Mouse (Mus musculus): ENCODE results near the gene Ston1. TPM values are rescaled to one million over a fixed set of nuclear protein-coding genes. Genes with fewer than 3 reads are reported as not detected.
A peak's percentile ranks its signal among the peaks of the same experiment; 100 is the strongest.

Ston1 gene
- polyA plus RNA-seq, 1 experiment, result 0.80 TPM

DNA sequence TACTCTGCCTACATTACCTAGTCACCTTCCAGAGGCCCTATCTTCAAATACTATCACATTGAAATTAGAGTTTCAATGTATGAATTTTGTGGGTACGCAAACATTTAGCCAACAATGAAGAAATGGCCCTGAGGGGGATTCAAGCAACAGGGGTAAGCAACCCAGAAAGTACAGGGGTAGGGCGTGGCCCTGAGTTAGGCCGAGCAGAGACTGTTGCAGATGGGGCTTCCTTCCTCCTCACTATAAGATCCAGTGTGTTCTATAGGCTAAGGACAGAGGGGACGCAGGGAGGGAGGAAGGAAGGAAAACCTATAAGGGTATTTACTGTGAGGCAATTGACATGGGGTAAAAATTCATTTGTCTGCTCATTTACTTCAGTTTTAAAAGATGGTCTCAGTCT, 26.9 kb downstream of the Ston1 start:
- H3K4me3 ChIP-seq (replicated peaks; ENCODE audit: control insufficient read depth, low read depth, low read length), result no peak overlapping the region
- 72% methylated on average over 4 of the region's 4 CpGs for WGBS
- no peak for TF ChIP-seq POLR2A (IDR thresholded peaks at IDR 0.05; ENCODE audit: borderline replicate concordance, control insufficient read depth, low read depth, low read length)
- no peak for TF ChIP-seq CTCF (IDR thresholded peaks at IDR 0.05; ENCODE audit: control insufficient read depth, insufficient read depth, low read length)
- H3K27ac ChIP-seq (ENCODE audit: control insufficient read depth, insufficient read depth, low read depth, low read length, poor library complexity), result no peak overlapping the region
- no peaks in the 10 kb centered on the region; the same call in none of the 2 replicates for H3K4me1 ChIP-seq (ENCODE audit: control insufficient read depth, insufficient read depth, low read length)

DNA sequence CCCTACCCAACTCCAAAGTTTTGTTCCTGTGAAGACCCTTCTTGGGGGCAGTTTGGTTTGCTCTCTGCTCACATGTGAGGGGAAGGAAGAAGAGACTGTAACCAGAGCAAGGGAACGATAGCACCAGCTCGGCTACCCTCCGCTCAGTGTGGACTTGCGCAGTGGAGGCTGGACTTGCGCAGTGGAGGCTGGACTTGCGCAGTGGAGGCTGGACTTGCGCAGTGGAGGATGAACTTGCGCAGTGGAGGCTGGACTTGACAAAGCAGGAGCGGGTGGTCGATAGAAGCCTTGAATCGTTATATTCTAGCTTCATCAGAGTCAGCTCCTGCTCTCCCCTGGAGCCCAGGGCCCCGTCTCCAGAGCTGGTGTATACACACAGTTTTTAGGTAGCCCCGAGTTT, 27.9 kb downstream of the Ston1 start:
- TF ChIP-seq CTCF (IDR thresholded peaks at IDR 0.05; ENCODE audit: control insufficient read depth, insufficient read depth, low read length), result no peak
- no peak for TF ChIP-seq POLR2A (IDR thresholded peaks at IDR 0.05; ENCODE audit: borderline replicate concordance, control insufficient read depth, low read depth, low read length)
- no peaks in the 10 kb centered on the region; the same call in none of the 2 replicates for H3K4me1 ChIP-seq (ENCODE audit: control insufficient read depth, insufficient read depth, low read length)
- H3K27ac ChIP-seq (ENCODE audit: control insufficient read depth, insufficient read depth, low read depth, low read length, poor library complexity), result no peak overlapping the region
- WGBS, result 90% methylated on average over 13 of the region's 13 CpGs
- H3K4me3 ChIP-seq (replicated peaks; ENCODE audit: control insufficient read depth, low read depth, low read length), result no peak overlapping the region

DNA sequence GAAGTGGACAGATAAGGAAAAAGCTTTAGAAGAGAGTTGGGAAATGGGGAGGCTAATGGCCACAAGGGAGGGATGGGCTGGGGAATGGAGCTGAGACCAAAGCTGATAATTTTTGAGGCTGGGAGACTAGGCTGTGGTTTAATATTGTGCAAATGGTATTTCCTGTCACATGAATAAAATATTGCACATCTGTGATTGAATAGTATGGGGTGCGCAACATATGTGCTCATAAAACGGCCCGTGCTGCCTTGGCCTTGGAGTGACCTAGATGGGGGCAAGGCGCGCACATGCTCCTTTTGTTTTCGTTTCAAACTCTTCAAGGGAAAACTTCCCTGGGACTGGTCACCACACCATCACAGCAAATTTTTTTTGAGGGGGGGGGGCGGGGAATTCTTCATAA, 28.4 kb downstream of the Ston1 start:
- Histone ChIP-seq H3K4me3 (replicated peaks; ENCODE audit: control insufficient read depth, low read depth, low read length) (no peak overlapping the region), H3K4me1 (ENCODE audit: control insufficient read depth, insufficient read depth, low read length) (no peaks in the 10 kb centered on the region; the same call in none of the 2 replicates), H3K27ac (ENCODE audit: control insufficient read depth, insufficient read depth, low read depth, low read length, poor library complexity) (0 out of 2 replicates have a peak overlapping the region, but pooled peaks have one; percentile 1)
- TF ChIP-seq POLR2A (IDR thresholded peaks at IDR 0.05; ENCODE audit: borderline replicate concordance, control insufficient read depth, low read depth, low read length), result no peak
- TF ChIP-seq CTCF (IDR thresholded peaks at IDR 0.05; ENCODE audit: control insufficient read depth, insufficient read depth, low read length), result no peak
- 66% methylated on average over 7 of the region's 7 CpGs for WGBS

DNA sequence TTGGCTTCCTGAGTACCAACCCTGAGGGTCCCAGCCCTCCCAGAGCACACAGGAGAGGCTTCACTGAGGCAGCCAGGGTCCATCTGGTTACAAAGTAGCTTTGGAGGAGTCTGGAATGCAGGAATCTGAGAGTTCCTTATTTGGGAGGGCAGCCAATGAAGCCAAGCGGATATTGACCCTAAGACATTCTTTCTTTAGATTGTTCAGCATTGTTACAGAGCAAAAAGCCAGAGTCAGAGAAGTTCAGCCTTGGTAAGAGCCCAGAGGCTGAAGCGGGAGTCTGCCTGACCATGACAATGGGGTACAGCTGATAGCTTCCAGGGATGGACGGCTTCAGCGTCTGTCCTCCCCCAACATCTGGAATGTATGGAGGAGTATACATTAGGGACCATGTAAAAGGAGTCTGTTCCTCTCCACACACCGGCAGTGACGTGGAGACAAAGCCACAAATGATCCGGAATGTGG, 28.9 kb downstream of the Ston1 start:
- H3K4me1 ChIP-seq (ENCODE audit: control insufficient read depth, insufficient read depth, low read length), result no peaks in the 10 kb centered on the region; the same call in none of the 2 replicates
- 78% methylated on average over 7 of the region's 7 CpGs for WGBS
- TF ChIP-seq CTCF (IDR thresholded peaks at IDR 0.05; ENCODE audit: control insufficient read depth, insufficient read depth, low read length) (no peak), POLR2A (IDR thresholded peaks at IDR 0.05; ENCODE audit: borderline replicate concordance, control insufficient read depth, low read depth, low read length) (no peak)
- no peak overlapping the region for H3K4me3 ChIP-seq (replicated peaks; ENCODE audit: control insufficient read depth, low read depth, low read length)
- H3K27ac ChIP-seq (ENCODE audit: control insufficient read depth, insufficient read depth, low read depth, low read length, poor library complexity), result 0 out of 2 replicates have a peak overlapping the region, but pooled peaks have one; percentile 1

DNA sequence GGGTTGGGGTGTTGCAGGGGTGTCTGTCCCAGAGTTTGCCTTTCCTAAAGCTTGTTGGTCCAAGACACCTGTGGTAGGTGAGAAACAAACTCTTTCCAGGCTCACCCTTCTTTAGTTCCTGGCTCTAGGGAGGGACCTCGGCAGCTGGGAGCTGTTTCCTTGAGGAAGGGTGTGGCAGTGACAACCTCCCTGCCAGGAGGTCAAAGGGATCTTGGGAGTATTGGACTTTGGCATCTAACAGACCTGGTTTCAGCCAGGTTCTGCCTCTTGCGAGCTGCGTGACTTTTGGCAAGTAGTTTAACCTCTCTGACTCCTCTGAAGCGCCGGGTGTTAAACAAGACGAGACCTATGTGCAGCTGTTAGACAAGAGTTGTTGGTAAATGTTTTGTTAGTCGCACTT, 29.7 kb downstream of the Ston1 start:
- Histone ChIP-seq H3K4me1 (ENCODE audit: control insufficient read depth, insufficient read depth, low read length) (no peaks in the 10 kb centered on the region; the same call in none of the 2 replicates), H3K4me3 (replicated peaks; ENCODE audit: control insufficient read depth, low read depth, low read length) (no peak overlapping the region), H3K27ac (ENCODE audit: control insufficient read depth, insufficient read depth, low read depth, low read length, poor library complexity) (no peak overlapping the region)
- WGBS, result 85% methylated on average over 7 of the region's 7 CpGs
- TF ChIP-seq POLR2A (IDR thresholded peaks at IDR 0.05; ENCODE audit: borderline replicate concordance, control insufficient read depth, low read depth, low read length) (no peak), CTCF (IDR thresholded peaks at IDR 0.05; ENCODE audit: control insufficient read depth, insufficient read depth, low read length) (no peak)

DNA sequence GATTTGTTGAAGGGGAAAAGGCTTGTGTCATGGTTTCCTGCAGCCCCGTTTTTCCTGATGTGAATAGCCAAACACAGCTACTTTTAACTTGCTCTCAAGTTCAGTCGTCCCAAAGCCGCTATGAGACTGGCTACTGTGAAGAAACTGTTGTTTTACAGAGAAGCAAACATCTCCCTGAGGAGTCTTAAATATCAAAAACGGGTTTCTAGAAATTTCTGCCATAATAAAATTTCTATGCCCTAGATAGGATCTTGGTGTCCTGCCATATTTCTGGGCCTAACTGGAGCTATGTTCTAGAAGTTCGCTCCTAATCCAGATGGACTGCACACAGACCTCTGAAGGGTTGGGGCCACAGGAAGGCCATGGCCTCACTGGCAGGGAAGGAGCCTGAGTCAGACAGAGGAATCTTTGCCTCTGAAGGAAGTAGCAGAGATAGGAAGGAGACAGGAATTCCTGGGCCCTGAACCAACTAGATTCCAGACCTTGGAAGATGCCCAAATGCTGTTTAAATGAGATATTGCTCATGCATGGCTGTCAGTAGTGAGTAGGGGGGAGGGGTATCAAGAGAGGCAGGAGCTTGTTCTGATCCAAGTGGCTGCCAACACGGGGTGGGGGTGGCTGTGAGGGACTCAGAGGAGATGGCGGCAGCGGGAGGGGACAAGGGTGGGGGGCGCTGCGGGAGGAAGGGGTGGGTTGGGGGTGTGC, 31.3 kb downstream of the Ston1 start:
- H3K4me1 ChIP-seq (ENCODE audit: control insufficient read depth, insufficient read depth, low read length), result no peaks in the 10 kb centered on the region; the same call in 1 of the 2 replicates
- no peak overlapping the region for H3K4me3 ChIP-seq (replicated peaks; ENCODE audit: control insufficient read depth, low read depth, low read length)
- TF ChIP-seq POLR2A (IDR thresholded peaks at IDR 0.05; ENCODE audit: borderline replicate concordance, control insufficient read depth, low read depth, low read length) (no peak), CTCF (IDR thresholded peaks at IDR 0.05; ENCODE audit: control insufficient read depth, insufficient read depth, low read length) (no peak)
- 65% methylated on average over 10 of the region's 10 CpGs for WGBS
- no peak overlapping the region for H3K27ac ChIP-seq (ENCODE audit: control insufficient read depth, insufficient read depth, low read depth, low read length, poor library complexity)

DNA sequence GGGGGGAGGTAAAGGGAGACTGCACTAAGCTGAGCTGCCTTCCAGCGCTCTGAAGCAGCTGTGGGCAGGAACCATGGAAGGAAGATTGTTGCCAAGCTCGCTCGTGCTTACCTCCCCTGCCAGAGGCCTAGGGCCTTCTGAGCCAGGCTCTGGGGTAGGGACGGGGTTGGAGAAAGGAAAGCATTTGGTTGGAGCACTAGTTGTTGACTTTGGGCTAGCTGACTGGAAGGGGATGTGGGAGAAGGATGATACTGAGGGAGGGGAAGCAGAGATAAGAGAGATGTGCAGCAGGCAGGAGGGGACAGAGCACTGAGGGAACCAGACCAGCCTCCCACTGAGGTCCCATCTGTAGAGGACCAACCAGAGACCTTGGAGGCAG, 31.9 kb downstream of the Ston1 start:
- TF ChIP-seq CTCF (IDR thresholded peaks at IDR 0.05; ENCODE audit: control insufficient read depth, insufficient read depth, low read length), result no peak
- no peak for TF ChIP-seq POLR2A (IDR thresholded peaks at IDR 0.05; ENCODE audit: borderline replicate concordance, control insufficient read depth, low read depth, low read length)
- WGBS, result 65% methylated on average over 4 of the region's 4 CpGs

DNA sequence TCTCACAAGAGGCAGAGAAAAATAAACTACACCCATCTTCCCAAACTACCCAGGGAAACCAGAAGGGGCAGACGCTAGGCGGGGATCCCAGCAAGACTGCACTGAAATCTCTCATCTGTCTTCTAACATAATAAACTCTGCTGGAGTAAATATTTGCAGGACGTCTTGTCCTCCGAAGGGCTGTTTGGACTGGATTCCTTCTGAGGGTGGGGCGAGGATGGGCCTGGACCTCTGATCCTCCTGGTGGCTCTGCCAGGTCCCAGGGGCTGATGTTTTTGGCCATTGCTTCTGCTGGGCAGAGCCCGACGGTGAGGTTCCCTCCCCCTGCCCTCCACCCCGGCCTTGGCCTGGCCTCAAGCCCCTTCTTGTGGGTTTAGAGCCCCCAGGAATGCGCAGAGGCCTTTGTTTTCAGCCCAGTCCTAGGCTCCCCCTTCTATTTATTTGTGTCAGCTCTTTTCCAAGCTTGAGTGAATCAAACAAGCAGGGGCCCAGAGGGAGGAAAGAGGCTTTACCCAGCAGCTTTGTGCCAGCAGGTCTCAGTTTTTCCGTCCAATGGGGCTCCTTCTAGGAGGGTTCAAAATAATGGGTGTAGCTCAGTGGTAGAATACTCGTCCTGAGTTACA, 32.6 kb downstream of the Ston1 start:
- whole genome bisulfite sequencing, result 80% methylated on average over 11 of the region's 11 CpGs
- Histone ChIP-seq H3K4me1 (ENCODE audit: control insufficient read depth, insufficient read depth, low read length) (no peaks in the 10 kb centered on the region; the same call in 1 of the 2 replicates), H3K4me3 (replicated peaks; ENCODE audit: control insufficient read depth, low read depth, low read length) (no peak overlapping the region), H3K27ac (ENCODE audit: control insufficient read depth, insufficient read depth, low read depth, low read length, poor library complexity) (no peak overlapping the region)
- TF ChIP-seq POLR2A (IDR thresholded peaks at IDR 0.05; ENCODE audit: borderline replicate concordance, control insufficient read depth, low read depth, low read length), result no peak
- TF ChIP-seq CTCF (IDR thresholded peaks at IDR 0.05; ENCODE audit: control insufficient read depth, insufficient read depth, low read length), result no peak

More for the DNA sequence above, 31.9 kb downstream of the Ston1 start:
- Histone ChIP-seq H3K4me3 (replicated peaks; ENCODE audit: control insufficient read depth, low read depth, low read length) (no peak overlapping the region), H3K4me1 (ENCODE audit: control insufficient read depth, insufficient read depth, low read length) (no peaks in the 10 kb centered on the region; the same call in 1 of the 2 replicates), H3K27ac (ENCODE audit: control insufficient read depth, insufficient read depth, low read depth, low read length, poor library complexity) (no peak overlapping the region)
